Mouse (Mus musculus) G1E (cell line): ENCODE results near the gene Vmp1. TPM values are rescaled to one million over a fixed set of nuclear protein-coding genes. Genes with fewer than 3 reads are reported as not detected.

ENCODE experiments used
- ATAC-seq: 2 replicates; pipeline ENCODE4 v1.8.0; 2016; ENCODE audit warnings: mild to moderate bottlenecking; ENCODE audit not compliant: insufficient number of reproducible peaks, poor library complexity, low FRiP score, severe bottlenecking; ENCODE audit errors: extremely low read depth
- DNase-seq: peaks from one replicate; pipeline ENCODE4 v3.0.0; 2012; ENCODE audit warnings: low spot score
- H3K27me3 ChIP-seq: 2 replicates; pipeline ENCODE4 v1.6.1; 2012; ENCODE audit warnings: mild to moderate bottlenecking, low read length, inconsistent platforms; ENCODE audit not compliant: insufficient read depth
- H3K36me3 ChIP-seq: replicated peaks from 2 replicates; pipeline ENCODE3; 2012; ENCODE audit warnings: mild to moderate bottlenecking, inconsistent platforms
- H3K4me1 ChIP-seq: 2 replicates; pipeline ENCODE4 v1.6.1; 2012; ENCODE audit warnings: low read depth, low read length, inconsistent platforms, mixed read lengths; ENCODE audit not compliant: insufficient read depth
- H3K4me3 ChIP-seq: 2 replicates; pipeline ENCODE4 v1.5.1; 2012; ENCODE audit warnings: low read depth, mild to moderate bottlenecking, inconsistent platforms, low read length, moderate library complexity, mixed read lengths
- H3K9me3 ChIP-seq: replicated peaks from 2 replicates; pipeline ENCODE4 v1.6.1; 2012; ENCODE audit warnings: inconsistent platforms
- CTCF ChIP-seq: IDR thresholded peaks from 2 replicates; pipeline ENCODE4 v1.5.1; 2012; ENCODE audit warnings: low read depth, low read length, inconsistent platforms, mixed read lengths
- GATA1 ChIP-seq: IDR thresholded peaks from 2 replicates; pipeline ENCODE4 v1.6.1; 2012; ENCODE audit warnings: borderline replicate concordance, low read length, inconsistent platforms, mixed read lengths
- GATA2 ChIP-seq: IDR thresholded peaks from 2 replicates; pipeline ENCODE4 v1.6.1; 2012; ENCODE audit warnings: low read depth, low read length, inconsistent platforms, borderline replicate concordance
- POLR2AphosphoS5 ChIP-seq: IDR thresholded peaks from 2 replicates; pipeline ENCODE4 v1.6.1; 2012; ENCODE audit warnings: low read depth, low read length, inconsistent platforms; ENCODE audit not compliant: insufficient replicate concordance
- TAL1 ChIP-seq: conservative IDR thresholded peaks from 2 replicates; pipeline ENCODE4 v1.6.1; 2012; ENCODE audit warnings: low read depth, low read length, inconsistent platforms, mixed read lengths
- polyA plus RNA-seq: library from polyadenylated mRNA; stranded (reverse); fragments of >175 nt; gene quantifications from 2 replicates; pipeline ENCODE4 v1.2.3, GENCODE M21; 2012
- total RNA-seq, 2 experiments: library from RNA; stranded (forward) in 1 of 2; stranded (reverse) in 1 of 2; fragments of 200-1000 nt in 1 of 2; fragments of >200 nt in 1 of 2; fragmentation: Nextera tagmentation in 1 of 2; gene quantifications; 2 replicates each; pipeline ENCODE4 v1.2.3; 2014 to 2017

Gene Vmp1
- total and polyA plus RNA-seq, 3 experiments, result 19.1 to 188 (median 163) TPM

GRCm38 (mm10) chr11:86611991-86612390 lies 71.6 kb downstream of the Vmp1 start:
- Histone ChIP-seq H3K36me3 (peaks cover 38% of the 10 kb centered on the region), H3K4me1 (peaks cover 68% of the 10 kb centered on the region)
- no peak for ATAC-seq

GRCm38 (mm10) chr11:86610239-86610638 lies 73.4 kb downstream of the Vmp1 start:
- Histone ChIP-seq H3K4me1 (peaks cover 59% of the 10 kb centered on the region), H3K27me3 (no peaks in the 10 kb centered on the region), H3K4me3 (peak overlapping the region; percentile 57; the same call in 1 of the 2 replicates), H3K36me3 (peaks cover 40% of the 10 kb centered on the region), H3K9me3 (peaks cover 3% of the 10 kb centered on the region; the same call in 1 of the 2 replicates)
- no peak for TF ChIP-seq CTCF
- TF ChIP-seq POLR2AphosphoS5, result no peak
- no peak for TF ChIP-seq TAL1
- no peak for TF ChIP-seq GATA1
- TF ChIP-seq GATA2, result no peak
- no peak for DNase-seq
- ATAC-seq, result peak; percentile 70

More at GRCm38 (mm10) chr11:86611991-86612390, 71.6 kb downstream of the Vmp1 start:
- no peak for DNase-seq
- no peaks in the 10 kb centered on the region for H3K9me3 ChIP-seq
- no peak overlapping the region for H3K4me3 ChIP-seq
- H3K27me3 ChIP-seq, result no peaks in the 10 kb centered on the region
- TF ChIP-seq TAL1, result no peak
- TF ChIP-seq POLR2AphosphoS5, result no peak
- no peak for TF ChIP-seq CTCF
- TF ChIP-seq GATA1, result no peak
- TF ChIP-seq GATA2, result no peak

- Histone ChIP-seq H3K4me3 (no peak overlapping the region), H3K4me1 (peaks cover 44% of the 10 kb centered on the region), H3K9me3 (peaks cover 3% of the 10 kb centered on the region; the same call in 1 of the 2 replicates), H3K27me3 (no peaks in the 10 kb centered on the region), H3K36me3 (peaks cover 62% of the 10 kb centered on the region)
- DNase-seq (no peak), ATAC-seq (no peak)
- TF ChIP-seq TAL1 (no peak), GATA2 (no peak), GATA1 (no peak), CTCF (no peak), POLR2AphosphoS5 (no peak)
Measured at GRCm38 (mm10) chr11:86607808-86608350, 75.8 kb downstream of the Vmp1 start.

- DNase-seq, result no peak
- H3K36me3 ChIP-seq, result peaks cover 62% of the 10 kb centered on the region
Measured at GRCm38 (mm10) chr11:86606621-86607339, 76.9 kb downstream of the Vmp1 start.

GRCm38 (mm10) chr11:86604732-86605520 lies 78.7 kb downstream of the Vmp1 start:
- ATAC-seq (no peak), DNase-seq (no peak)
- no peaks in the 10 kb centered on the region for H3K27me3 ChIP-seq
- peaks cover 65% of the 10 kb centered on the region for H3K36me3 ChIP-seq
- H3K4me1 ChIP-seq, result peaks cover 18% of the 10 kb centered on the region
- TF ChIP-seq GATA1 (no peak), GATA2 (no peak), CTCF (no peak), POLR2AphosphoS5 (no peak), TAL1 (no peak)
- H3K4me3 ChIP-seq, result no peak overlapping the region
- peaks cover 3% of the 10 kb centered on the region; the same call in 1 of the 2 replicates for H3K9me3 ChIP-seq

More at GRCm38 (mm10) chr11:86606621-86607339, 76.9 kb downstream of the Vmp1 start:
- Histone ChIP-seq H3K27me3 (no peaks in the 10 kb centered on the region), H3K4me1 (peaks cover 34% of the 10 kb centered on the region), H3K9me3 (peaks cover 3% of the 10 kb centered on the region; the same call in 1 of the 2 replicates), H3K4me3 (no peak overlapping the region)
- no peak for TF ChIP-seq GATA2
- TF ChIP-seq TAL1, result no peak
- no peak for TF ChIP-seq GATA1
- TF ChIP-seq POLR2AphosphoS5, result no peak
- TF ChIP-seq CTCF, result no peak
- ATAC-seq, result no peak

- DNase-seq (no peak), ATAC-seq (no peak)
- Histone ChIP-seq H3K36me3 (peaks cover 70% of the 10 kb centered on the region), H3K4me1 (peaks cover 14% of the 10 kb centered on the region; the same call in 1 of the 2 replicates), H3K4me3 (no peak overlapping the region), H3K9me3 (peaks cover 3% of the 10 kb centered on the region; the same call in 1 of the 2 replicates), H3K27me3 (no peaks in the 10 kb centered on the region)
- TF ChIP-seq GATA2 (no peak), CTCF (no peak), POLR2AphosphoS5 (no peak), GATA1 (no peak), TAL1 (no peak)
Measured at GRCm38 (mm10) chr11:86604289-86604688, 79.3 kb downstream of the Vmp1 start.
